Mouse (Mus musculus) C3H10T1/2 (cell line): ENCODE data around the gene Palm. TPM values are rescaled to one million over a fixed set of nuclear protein-coding genes. Genes with fewer than 3 reads are reported as not detected.

Source experiments
- polyA plus RNA-seq, 2 experiments: library from polyadenylated mRNA; unstranded; fragments of >200 nt; fragmentation: generic; extraction: Trizol; gene quantifications; one replicate each; pipeline ENCODE4 v1.2.1; 2012; ENCODE audit warnings: missing spikeins in 2 of 2

The Palm gene
- polyA plus RNA-seq, result 100 to 1,000 TPM in 1 of 2 experiments, 10 to 100 TPM in 1; 79.5 to 140 TPM

DNA sequence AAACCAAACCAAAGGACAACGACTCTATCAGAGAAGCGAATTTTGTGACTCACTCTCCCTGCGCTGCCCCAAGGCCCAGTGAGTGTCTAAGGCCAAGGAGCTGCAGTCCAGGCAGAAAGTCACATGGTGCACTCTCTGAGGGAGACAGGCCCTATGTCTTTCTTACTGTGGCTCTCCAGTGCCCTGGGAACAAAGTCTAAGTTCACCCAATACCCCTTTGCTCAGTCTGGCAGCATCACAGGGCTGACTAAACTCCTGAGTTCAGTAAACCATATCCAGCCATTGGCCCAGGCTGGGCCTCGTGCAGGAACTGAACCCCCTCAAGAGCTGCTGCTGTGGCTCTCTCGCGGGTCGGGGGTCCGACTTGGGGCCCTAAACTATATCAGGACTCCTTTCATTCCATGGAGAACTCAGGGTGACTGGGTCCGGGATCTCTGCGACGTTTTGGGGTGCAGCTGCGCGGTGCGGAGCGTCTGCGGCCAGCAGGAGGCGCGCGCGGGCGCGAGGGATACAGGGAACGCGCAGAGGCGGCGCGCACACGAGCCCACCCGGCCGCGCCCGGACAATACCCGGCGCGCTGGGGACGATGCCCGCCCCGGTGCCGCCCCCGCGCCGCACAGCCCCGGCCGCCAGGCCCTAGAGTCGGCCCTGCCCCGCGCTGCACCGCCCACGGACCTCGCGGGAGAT is at the start of gene Palm:
TSS of gene Palm (plus strand) at position 522 of the 687 bp plus-strand sequence.

DNA sequence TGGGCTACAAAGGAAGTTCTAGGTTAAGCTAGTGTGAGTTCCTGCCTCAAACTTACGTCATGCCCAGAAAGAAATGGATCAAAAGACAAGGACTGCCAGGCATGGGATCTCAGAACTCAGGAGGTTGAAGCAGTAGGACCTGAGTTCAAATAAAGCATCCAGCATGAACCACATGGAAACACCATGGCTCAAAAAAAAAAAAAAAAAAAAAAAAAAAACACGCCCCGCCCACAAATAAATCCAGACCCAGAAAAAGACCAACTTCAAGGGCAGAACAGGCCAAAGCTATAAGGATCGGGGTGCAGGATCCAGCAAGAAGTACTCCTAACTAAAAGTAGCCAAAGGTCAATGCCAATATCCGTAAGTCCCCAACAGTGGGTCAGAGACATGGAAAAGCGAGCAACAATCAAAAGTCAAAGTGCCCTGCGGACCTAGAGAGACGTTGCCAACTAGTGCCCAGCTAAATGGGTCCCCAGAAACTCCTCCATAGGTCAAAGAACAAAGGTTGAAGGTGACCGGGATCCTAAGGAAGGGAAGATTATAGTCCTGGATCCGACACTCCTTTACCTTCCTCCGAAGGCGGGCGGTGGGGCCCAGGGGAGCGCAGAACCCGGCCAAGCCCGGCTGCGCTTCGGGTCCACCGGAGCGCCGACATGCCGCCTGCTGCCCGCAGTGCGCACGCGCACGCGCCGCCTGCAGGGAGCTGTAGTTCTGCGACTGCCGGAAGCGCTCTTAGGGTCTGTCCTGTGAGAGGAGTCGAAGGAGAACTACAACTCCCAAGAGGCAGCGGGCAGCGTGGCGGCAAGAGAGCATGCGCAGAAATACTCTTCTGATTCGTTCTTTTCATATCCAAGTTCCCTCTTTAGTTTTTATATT is 47.2 kb upstream of the Palm start, which contains the start of gene Polrmt:
TSS of gene Polrmt (minus strand) at position 684 of the 876 bp plus-strand sequence.

GRCm38 (mm10) chr10:79754856-79755516 is 38.4 kb upstream of the Palm start, which contains the start of gene Fgf22:
Fgf22 (plus strand) TSS chr10:79755076.

DNA sequence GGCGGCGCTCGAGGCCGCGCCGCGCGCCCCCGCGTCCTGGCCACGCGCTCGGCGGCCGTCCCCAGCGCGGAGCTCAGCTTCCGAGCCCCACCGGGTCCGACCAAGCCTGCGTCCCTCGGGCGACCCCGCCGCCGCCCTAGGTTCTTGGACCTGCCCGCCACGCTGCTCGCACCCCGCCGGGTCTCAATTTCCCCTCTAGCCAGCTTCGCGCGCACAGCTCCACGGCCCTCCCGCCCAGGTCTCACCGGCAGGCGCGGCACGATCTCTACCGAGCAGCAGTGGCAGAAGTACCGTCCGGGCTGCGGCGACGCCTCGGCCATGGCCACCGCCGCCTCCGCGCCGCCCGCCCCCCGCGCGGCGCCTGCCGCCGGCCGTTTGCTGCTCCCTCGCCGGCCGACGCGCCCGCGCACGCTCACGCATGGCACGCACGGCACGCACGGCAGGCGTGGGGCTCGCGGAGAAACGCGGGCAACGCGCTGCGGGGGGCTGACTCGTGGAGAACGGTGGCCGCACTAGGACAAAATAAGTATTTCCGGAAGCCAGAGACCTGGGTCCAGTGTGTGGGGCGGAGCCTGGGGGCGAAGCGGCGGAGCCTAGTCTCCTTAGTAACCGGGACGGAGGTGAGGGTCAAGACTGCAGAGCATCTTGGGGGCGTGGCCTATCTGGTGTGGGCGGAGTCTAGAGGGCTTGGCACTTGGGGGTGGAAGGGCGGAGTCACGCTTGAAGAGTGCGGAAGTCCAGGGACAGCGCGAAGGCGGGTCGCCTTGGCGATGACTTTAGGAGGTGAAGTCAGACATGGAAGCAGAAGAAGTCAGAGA is 26.7 kb upstream of the Palm start, which contains the start of gene Rnf126:
TSS of gene Rnf126 (minus strand) at position 445 of the 818 bp plus-strand sequence.

GRCm38 (mm10) chr10:79777103-79777531 is 16.3 kb upstream of the Palm start, which contains the start of gene Fstl3:
Fstl3 (plus strand) TSS chr10:79777272.

GRCm38 (mm10) chr10:79790861-79791260 is 2.5 kb upstream of the Palm start, which contains the start of gene Prss57:
Prss57 (minus strand) TSS chr10:79790961.

DNA sequence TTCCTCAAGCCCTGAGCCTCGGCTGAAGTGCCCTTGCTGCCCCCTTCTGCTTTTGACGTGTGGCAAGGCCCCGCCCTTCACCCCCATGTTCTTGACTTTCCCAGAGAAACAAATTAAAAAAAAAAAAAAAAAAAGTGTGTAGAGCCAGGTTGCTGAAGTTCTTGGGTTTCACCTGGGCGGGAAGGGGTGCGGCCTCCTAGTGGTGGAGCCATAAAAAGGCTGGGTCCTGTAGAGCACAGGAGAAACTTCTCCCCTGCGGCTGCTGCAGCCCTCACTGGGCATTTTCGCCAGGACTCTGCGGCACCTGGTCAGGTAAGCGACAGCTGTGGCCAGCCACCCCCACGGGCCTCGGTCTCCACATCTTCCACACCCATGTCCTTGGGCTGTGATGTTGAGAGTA is 27.4 kb downstream of the Palm start, which contains the start of gene Misp:
TSS of gene Misp (plus strand) at position 208 of the 400 bp plus-strand sequence.

DNA sequence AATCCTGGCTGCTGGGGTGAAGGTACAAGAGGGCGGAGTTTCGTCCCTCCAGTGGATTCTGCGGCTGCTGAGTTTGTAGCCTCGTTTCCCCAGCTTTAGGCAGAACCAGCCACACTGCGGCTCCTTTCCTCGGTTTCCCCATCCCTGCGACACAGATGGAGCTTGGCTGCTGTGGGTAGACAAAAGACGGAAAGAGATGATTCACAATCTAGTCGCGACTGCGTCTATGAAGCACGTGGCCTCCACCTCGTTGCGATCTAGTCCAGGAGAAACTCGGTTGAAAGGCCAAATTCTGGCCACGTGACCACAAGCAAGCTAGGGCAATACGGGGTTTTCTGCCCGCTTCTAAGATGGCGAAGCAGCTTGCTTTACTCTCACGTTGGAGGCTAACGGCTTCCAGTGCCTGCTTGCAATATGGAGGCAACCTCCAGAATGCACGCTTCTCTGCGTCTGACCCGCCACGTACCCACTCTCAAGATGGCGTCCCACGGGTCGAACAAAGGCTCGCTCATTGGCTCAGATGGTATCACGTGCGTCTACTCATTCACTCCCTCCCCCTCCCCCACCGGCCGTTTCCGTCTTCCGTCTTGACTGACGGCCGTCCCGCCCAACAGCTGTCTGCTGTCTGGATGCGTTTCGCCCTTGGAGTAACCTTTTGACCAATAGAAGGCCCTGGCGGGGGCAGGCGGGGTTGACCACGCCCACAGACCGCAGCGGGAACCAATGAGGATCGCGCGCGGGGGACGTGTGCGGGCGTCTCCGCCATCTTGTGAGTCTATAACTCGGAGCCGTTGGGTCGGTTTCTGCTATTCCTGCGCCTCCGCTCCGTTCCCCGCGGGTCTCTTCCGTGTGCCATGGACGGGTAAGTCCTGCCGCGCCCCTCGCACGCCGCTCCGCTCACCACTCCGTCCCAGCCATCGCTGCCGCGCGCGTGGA is 60.8 kb downstream of the Palm start, which contains the start of gene Ptbp1:
TSS of gene Ptbp1 (plus strand) at position 568 of the 936 bp plus-strand sequence.

Other genes starting within 250 kb of the Palm start
- gene Mier2, start 238.4 kb upstream of the Palm start, polyA plus RNA-seq, result 10 to 100 TPM; 13.3 to 35.6 TPM
- gene Theg, start 206.2 kb upstream of the Palm start, polyA plus RNA-seq, result under 1 TPM in 1 of 2 experiments, not detected in 1; 0.04 TPM
- gene C2cd4c, start 179.5 kb upstream of the Palm start, polyA plus RNA-seq, result under 1 TPM; 0.37 to 0.70 TPM
- 1 to 10 TPM; 4.1 to 7.6 TPM for gene Shc2, start 155.7 kb upstream of the Palm start, polyA plus RNA-seq
- under 1 TPM; 0.02 to 0.12 TPM for gene Odf3l2, start 147.8 kb upstream of the Palm start, polyA plus RNA-seq
- gene Madcam1, start 129.0 kb upstream of the Palm start, polyA plus RNA-seq, result under 1 TPM in 1 of 2 experiments, not detected in 1; 0.15 TPM
- gene Tpgs1, start 124.2 kb upstream of the Palm start, polyA plus RNA-seq, result 100 to 1,000 TPM; 144 to 166 TPM
- gene Cdc34, start 111.4 kb upstream of the Palm start, polyA plus RNA-seq, result 100 to 1,000 TPM in 1 of 2 experiments, 10 to 100 TPM in 1; 90.7 to 532 TPM
- 1 to 10 TPM in 1 of 2 experiments, under 1 TPM in 1; 0.26 to 1.4 TPM for gene Gzmm, start 104.6 kb upstream of the Palm start, polyA plus RNA-seq
- gene Bsg, start 89.1 kb upstream of the Palm start, polyA plus RNA-seq, result 1,000 to 10,000 TPM in 1 of 2 experiments, 100 to 1,000 TPM in 1; 956 to 1,508 TPM
- 1 to 10 TPM; 2.8 to 4.9 TPM for gene Hcn2, start 76.9 kb upstream of the Palm start, polyA plus RNA-seq
- gene Polrmt, start 47.0 kb upstream of the Palm start, polyA plus RNA-seq, result 10 to 100 TPM; 66.4 to 68.7 TPM
- gene Fgf22, start 38.5 kb upstream of the Palm start, polyA plus RNA-seq, result under 1 TPM; 0.05 to 0.19 TPM
- gene Rnf126, start 26.6 kb upstream of the Palm start, polyA plus RNA-seq, result 100 to 1,000 TPM in 1 of 2 experiments, 10 to 100 TPM in 1; 81.0 to 105 TPM
- gene Fstl3, start 16.3 kb upstream of the Palm start, polyA plus RNA-seq, result 1 to 10 TPM; 4.7 to 6.0 TPM
- under 1 TPM; 0.07 to 0.27 TPM for gene Prss57, start 2.6 kb upstream of the Palm start, polyA plus RNA-seq
- gene Misp, start 27.4 kb downstream of the Palm start, polyA plus RNA-seq, result under 1 TPM; 0.04 to 0.12 TPM
- gene Ptbp1, start 60.9 kb downstream of the Palm start, polyA plus RNA-seq, result 100 to 1,000 TPM; 188 to 194 TPM
- 1 to 10 TPM in 1 of 2 experiments, not detected in 1; 2.4 TPM for gene Prtn3, start 80.9 kb downstream of the Palm start, polyA plus RNA-seq
- gene Plppr3, start 81.1 kb downstream of the Palm start, polyA plus RNA-seq, result 1 to 10 TPM in 1 of 2 experiments, under 1 TPM in 1; 0.34 to 8.2 TPM
- gene Elane, start 92.7 kb downstream of the Palm start, polyA plus RNA-seq, result under 1 TPM in 1 of 2 experiments, not detected in 1; 0.06 TPM
- gene Cfd, start 97.3 kb downstream of the Palm start, polyA plus RNA-seq, result under 1 TPM in 1 of 2 experiments, not detected in 1; 0.05 TPM
- gene Med16, start 115.4 kb downstream of the Palm start, polyA plus RNA-seq, result 10 to 100 TPM; 43.2 to 83.7 TPM
- not detected for gene Gm26602, start 117.3 kb downstream of the Palm start, polyA plus RNA-seq
- gene Kiss1r, start 123.4 kb downstream of the Palm start, polyA plus RNA-seq, result 1 to 10 TPM in 1 of 2 experiments, under 1 TPM in 1; 0.13 to 3.3 TPM
- gene R3hdm4, start 127.6 kb downstream of the Palm start, polyA plus RNA-seq, result 100 to 1,000 TPM in 1 of 2 experiments, 10 to 100 TPM in 1; 61.0 to 121 TPM
- gene Arid3a, start 133.5 kb downstream of the Palm start, polyA plus RNA-seq, result under 1 TPM; 0.29 to 0.85 TPM
- 100 to 1,000 TPM in 1 of 2 experiments, 10 to 100 TPM in 1; 29.0 to 130 TPM for gene Wdr18, start 166.6 kb downstream of the Palm start, polyA plus RNA-seq
- under 1 TPM; 0.12 to 0.79 TPM for gene Grin3b, start 177.1 kb downstream of the Palm start, polyA plus RNA-seq
- 100 to 1,000 TPM; 105 to 141 TPM for gene Tmem259, start 190.8 kb downstream of the Palm start, polyA plus RNA-seq
- 100 to 1,000 TPM; 426 to 430 TPM for gene Cnn2, start 195.0 kb downstream of the Palm start, polyA plus RNA-seq
- 1 to 10 TPM; 3.5 to 8.4 TPM for gene Abca7, start 202.9 kb downstream of the Palm start, polyA plus RNA-seq
- under 1 TPM; 0.58 to 0.84 TPM for gene Arhgap45, start 223.1 kb downstream of the Palm start, polyA plus RNA-seq
- gene Polr2e, start 246.2 kb downstream of the Palm start, polyA plus RNA-seq, result 100 to 1,000 TPM; 195 to 403 TPM